Mouse (Mus musculus): ENCODE measurements around the gene 2010300C02Rik. TPM values are rescaled to one million over a fixed set of nuclear protein-coding genes. Genes with fewer than 3 reads are reported as not detected.
A peak's percentile ranks its signal among the peaks of the same experiment; 100 is the strongest.
"Not testable (repeated sequence)": the region's sequence is repeated elsewhere in the genome, so short reads cannot be mapped to it uniquely, and the experiment has no call there.

The 2010300C02Rik gene
- 1 to 10 TPM; 4.6 to 6.1 TPM for total RNA-seq (2021)
- long read RNA-seq, experiment 1, full-length matches to known transcripts, result 1 of 1 reads
- long read RNA-seq, experiment 1, partial matches to known transcripts, result 0 of 1 reads
- long read RNA-seq, experiment 1, other reads (novel, unspliced or antisense), result 0 of 1 reads
- long read RNA-seq, experiment 2, partial matches to known transcripts, result 5 of 10 reads
- long read RNA-seq, experiment 2, other reads (novel, unspliced or antisense), result 1 of 10 reads

DNA sequence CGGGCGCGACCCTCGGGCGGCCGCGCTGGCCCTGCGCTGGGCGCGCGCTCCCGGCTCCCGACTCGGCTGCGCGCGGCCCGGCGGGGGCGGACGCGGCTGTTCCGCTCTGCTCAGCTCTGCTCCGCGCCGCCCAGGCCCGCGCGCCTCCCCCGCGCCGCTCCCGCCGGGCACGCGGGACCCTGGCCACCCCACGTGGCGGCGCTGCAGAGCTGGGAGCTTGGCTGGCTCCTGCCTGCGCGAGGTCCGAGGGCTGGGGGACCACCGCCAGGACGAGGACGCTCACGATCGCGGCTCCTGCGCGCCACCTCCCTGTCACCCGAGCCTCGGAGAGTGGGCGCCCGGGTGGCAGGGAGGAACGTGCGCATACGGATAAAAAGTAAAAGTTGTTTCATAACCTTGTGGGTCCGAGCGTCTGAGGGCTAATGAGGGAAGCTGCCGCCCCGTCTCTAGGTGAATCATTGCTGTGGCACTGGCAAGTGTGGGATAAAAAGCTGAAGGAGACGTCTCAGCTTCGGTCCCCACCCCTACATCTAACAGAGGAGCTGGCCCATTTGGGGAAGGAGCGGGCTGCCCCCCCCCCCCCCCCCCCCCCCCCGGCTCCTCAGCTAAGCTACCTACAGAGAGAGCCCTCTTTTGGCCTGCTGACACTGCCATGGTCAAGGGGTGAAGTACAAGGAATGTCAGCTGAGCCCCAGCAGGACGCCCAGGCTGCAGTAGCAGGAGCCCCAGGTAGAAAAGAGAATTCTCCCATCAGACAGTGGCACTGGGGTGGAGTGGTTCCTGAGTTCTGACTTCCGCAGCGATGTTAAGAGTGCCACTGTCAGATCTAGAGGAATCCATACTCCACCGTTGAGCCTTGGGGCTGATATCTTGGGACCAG, at the start of gene 2010300C02Rik:
Gene 2010300C02Rik, minus strand, starts transcription at position 325 of the 880 bp plus-strand sequence.
- DNase-seq (ENCODE audit: low spot score in 2 of 2), result peak in 1 of 2 experiments; percentile 26

DNA sequence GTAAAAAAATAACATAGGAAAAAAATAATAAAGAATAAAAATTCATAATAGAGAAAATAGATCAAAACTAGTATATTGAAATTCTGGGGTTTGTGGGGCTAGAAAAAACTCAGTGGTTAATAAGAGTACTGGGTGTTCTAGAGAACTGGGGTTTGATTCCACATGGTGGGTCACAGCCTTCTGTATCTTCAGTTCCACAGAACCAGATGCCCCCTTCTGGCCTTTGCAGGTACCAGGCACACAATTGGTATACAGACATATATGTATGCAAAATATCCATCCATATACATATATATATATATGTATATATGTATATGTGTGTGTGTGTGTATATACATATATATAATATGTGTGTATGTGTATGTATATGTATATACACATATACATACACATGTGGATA, 39.5 kb upstream of the 2010300C02Rik start:
- no peak for DNase-seq (ENCODE audit: low spot score in 2 of 2)

GRCm38 (mm10) chr1:37744650-37745259, 24.9 kb upstream of the 2010300C02Rik start:
- DNase-seq (ENCODE audit: low spot score in 2 of 2), result no peak

GRCm38 (mm10) chr1:37742602-37743270, 22.9 kb upstream of the 2010300C02Rik start:
- DNase-seq (ENCODE audit: low spot score in 2 of 2), result no peak

- DNase-seq (ENCODE audit: low spot score in 2 of 2), result no peak
Measured at GRCm38 (mm10) chr1:37742126-37742525, 22.2 kb upstream of the 2010300C02Rik start.

- no peak for DNase-seq (ENCODE audit: low spot score in 2 of 2)
Measured at GRCm38 (mm10) chr1:37740161-37740802, 20.4 kb upstream of the 2010300C02Rik start.

DNA sequence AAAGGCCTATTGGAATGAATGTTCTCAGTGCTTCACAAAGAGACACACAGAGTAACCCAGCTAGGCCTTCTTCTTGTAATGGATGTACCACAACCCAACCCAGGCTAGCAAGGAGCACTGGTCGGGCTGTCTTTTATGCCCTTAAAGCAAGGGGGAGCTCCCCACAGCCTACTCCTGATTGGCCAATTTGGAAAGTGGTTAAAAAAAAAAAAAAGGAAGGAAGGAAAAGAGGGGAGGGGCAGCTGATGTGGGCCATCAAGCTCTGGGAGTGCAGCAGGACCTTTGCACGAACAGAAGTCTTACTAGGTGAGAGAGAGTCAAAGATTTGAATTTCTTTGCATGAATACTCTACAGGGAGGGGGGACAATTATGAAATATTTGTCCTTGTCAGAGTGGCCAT, 19.0 kb upstream of the 2010300C02Rik start:
- DNase-seq (ENCODE audit: low spot score in 2 of 2), result no peak

DNA sequence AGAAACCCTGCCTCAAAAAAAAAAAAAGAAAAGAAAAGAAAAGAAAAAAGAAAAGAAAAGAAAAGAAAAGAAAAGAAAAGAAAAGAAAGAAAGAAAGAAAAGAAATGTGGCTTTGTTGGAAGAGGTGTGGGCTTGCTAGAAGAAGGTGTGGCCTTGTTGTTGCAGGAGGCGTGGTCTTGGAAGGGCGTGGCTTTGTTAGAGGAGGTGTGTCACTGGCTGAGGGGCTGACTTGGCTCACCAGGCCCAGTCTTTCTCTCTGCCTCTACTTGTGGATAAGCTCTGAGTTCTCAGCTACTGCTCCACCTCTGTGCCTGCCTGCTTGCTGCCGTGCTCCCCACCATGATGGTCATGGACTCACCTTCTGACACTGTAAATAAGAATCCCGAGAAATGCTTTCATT, 17.2 kb upstream of the 2010300C02Rik start:
- no peak for DNase-seq (ENCODE audit: low spot score in 2 of 2)

DNA sequence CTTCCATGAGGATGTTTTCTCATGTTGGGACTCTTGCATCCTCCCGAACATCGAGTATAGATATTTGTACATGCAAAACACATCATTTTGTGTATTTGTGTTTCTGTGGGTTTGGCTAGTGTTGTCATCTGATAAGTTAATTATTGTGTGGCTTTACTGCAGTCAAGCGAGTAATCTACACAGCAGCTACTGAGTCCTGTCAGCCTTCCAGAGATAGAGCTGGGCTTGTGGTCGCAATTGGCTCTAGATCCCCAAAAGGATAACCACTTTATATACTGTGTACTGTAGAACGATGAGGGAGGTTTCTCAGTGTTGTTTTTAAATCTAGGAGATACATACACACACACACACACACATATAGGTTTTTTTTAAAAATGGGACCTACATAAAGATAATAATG, 16.0 kb upstream of the 2010300C02Rik start:
- DNase-seq (ENCODE audit: low spot score in 2 of 2), result no peak

GRCm38 (mm10) chr1:37734841-37735240, 15.0 kb upstream of the 2010300C02Rik start:
- no peak for DNase-seq (ENCODE audit: low spot score in 2 of 2)

GRCm38 (mm10) chr1:37729353-37729752, 9.5 kb upstream of the 2010300C02Rik start:
- DNase-seq (ENCODE audit: low spot score in 2 of 2), result no peak

GRCm38 (mm10) chr1:37728053-37728452, 8.2 kb upstream of the 2010300C02Rik start:
- no peak for DNase-seq (ENCODE audit: low spot score in 2 of 2)

GRCm38 (mm10) chr1:37727186-37727585, 7.3 kb upstream of the 2010300C02Rik start:
- DNase-seq (ENCODE audit: low spot score in 2 of 2), result no peak

GRCm38 (mm10) chr1:37726426-37726825, 6.5 kb upstream of the 2010300C02Rik start:
- DNase-seq (ENCODE audit: low spot score in 2 of 2), result no peak

DNA sequence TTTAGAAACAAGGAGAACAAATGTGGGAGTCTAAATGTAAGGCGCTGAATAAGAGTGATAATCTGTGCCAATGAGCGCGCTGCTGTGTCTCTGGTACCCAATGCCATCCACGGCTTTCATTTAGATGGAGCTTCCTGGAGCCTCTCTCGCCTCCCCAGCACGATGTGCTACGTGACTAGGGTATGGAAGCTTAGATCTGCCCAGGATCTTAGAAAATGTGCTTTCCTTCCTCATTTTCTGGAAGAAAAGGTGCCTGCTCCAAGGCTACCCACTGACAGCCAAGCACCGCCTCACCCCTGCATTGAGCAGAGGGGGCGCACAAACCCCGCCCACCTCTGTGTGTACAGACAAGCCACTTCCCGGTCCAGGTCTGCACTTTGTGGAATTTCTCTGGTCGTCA, 6.0 kb upstream of the 2010300C02Rik start:
- no peak for DNase-seq (ENCODE audit: low spot score in 2 of 2)

- no peak for DNase-seq (ENCODE audit: low spot score in 2 of 2)
Measured at GRCm38 (mm10) chr1:37721092-37721491, 1.2 kb upstream of the 2010300C02Rik start.

DNA sequence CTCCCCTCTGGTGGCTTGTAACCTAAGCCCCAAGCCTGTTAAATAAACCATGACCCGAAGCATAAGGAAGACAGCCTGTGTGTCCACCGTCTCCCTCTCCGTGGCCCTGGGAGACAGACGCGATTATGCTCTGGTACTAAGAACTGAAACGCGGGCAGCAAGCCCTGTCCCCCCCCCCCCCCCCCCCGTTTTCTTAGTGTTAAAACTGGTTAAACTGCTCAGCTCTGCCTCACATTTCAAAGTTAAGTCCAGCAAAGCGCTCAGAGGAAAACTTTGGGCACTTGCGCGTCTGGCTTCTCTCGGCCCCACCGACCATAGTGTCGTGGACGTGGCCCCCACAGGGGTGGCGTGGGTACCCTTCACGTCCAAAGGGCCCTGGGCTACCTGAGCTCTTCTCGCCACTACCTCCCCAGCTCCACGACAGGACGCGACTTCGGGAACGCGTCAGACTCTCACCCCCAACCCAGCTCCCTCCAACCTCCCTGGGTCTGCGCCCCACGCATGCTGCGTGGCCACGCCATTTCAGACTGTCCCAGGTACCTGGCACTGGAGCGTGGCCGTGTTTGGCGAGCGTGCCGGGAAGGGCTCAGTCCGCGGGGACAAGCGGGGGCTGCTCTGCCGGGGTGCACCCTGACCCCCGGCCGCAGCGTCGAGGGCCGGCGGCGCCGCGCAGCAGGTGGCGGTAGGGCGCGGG, 708 bp downstream of the 2010300C02Rik start:
- DNase-seq (ENCODE audit: low spot score in 2 of 2), result no peak

DNA sequence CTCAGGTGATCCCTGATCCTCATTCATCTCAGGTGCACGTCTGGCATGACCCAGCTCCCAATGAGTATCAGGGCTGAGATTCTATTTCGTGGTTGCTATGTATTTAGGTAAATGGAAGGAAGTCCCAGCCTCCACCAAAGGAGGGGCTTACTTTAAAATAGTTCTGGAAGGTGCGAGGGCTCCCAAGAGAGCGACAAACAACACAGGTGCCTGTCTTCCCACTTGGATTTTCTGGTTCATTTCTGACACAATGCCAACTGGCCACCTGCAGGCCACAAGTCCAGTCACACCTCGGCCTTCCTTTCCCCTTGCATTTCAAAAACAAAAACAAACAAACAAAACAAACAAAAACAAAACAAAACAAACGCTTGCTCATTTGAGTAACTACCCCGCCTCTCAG, 1.4 kb downstream of the 2010300C02Rik start:
- DNase-seq (ENCODE audit: low spot score in 2 of 2), result no peak

DNA sequence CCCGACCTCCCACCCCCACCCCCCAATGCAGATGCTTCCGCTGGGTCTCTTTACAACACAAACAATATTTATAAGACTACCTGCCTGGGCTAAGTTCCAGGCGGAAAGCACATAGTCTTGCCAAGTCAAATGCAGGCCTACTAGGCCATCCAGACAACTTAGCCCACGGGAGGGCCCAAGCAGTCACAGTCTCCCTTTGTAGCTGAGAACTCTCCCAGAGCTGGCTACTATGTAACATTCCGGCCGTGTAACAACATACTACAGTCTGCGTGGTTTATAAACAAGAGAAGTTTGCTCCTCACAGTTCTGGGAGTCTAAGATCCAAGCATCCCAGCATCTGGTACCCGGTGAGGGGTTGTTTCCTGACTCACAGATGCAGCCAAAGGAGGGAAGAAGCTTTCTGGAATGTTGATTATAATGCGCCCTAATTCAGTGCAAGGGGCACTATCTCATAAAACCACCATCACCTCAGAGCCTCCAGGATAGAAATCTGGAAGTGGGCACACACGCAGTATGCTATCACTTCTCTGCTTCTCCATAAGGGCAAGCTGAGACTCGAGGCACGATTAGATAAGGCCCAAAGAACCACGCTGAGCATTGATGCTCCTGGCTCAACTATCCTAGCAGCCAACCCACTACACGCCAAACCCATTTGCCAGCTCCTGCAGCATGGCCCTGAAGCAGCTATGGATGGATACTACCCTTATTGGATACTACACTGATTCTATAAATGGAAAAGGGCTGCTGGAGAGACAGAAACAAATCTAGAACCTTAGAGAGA, 2.3 kb downstream of the 2010300C02Rik start:
- no peak for DNase-seq (ENCODE audit: low spot score in 2 of 2)

- not testable (repeated sequence) for DNase-seq (ENCODE audit: low spot score in 2 of 2)
Measured at GRCm38 (mm10) chr1:37712357-37712737, 7.5 kb downstream of the 2010300C02Rik start.
